14 mouse cellular contexts compared by ENCODE assay signal in genomic region chr1:167256724-167257302, GRCm38 (mm10). TPM values are rescaled to one million over a fixed set of nuclear protein-coding genes. Genes with fewer than 3 reads are reported as not detected.
DNase-seq lines count a peak whose midpoint lies in the region; ATAC-seq and TF ChIP-seq lines count a peak whose summit lies in the region.
"Had no signal": no experiment of that assay in that cellular context is flagged by ENCODE, and none has a peak within 500 bp of the region (broad histone marks: within the 10 kb centered on the region; RNA-seq: fewer than 3 reads in every experiment).

No protein-coding gene starts in this region.

- no peak overlapping the region for H3K4me3 ChIP-seq in gastrocnemius, adult 2 months
- H3K4me3 ChIP-seq in neural tube, embryonic 12.5 days: no peak overlapping the region
- H3K4me3 ChIP-seq: hindbrain, embryonic 15.5 days; limb, embryonic 13.5 days had no signal

- no peak overlapping the region for H3K4me2 ChIP-seq in neural tube, embryonic 12.5 days (replicated peaks)
- H3K4me2 ChIP-seq: heart, embryonic 11.5 days; hindbrain, embryonic 15.5 days; limb, embryonic 13.5 days; midbrain, embryonic 11.5 days had no signal

- H3K9me3 ChIP-seq in neural tube, embryonic 12.5 days: no peaks in the 10 kb centered on the region
- H3K9me3 ChIP-seq: hindbrain, embryonic 15.5 days; limb, embryonic 13.5 days had no signal

- H3K27me3 ChIP-seq in neural tube, embryonic 12.5 days (replicated peaks): no peaks in the 10 kb centered on the region
- H3K27me3 ChIP-seq: hindbrain, embryonic 15.5 days; limb, embryonic 13.5 days had no signal

- no peak overlapping the region for H3K9ac ChIP-seq in neural tube, embryonic 12.5 days
- H3K9ac ChIP-seq: hindbrain, embryonic 15.5 days; limb, embryonic 13.5 days had no signal

- peak; percentile 67 for DNase-seq in gastrocnemius, adult 2 months
- DNase-seq in gastrocnemius, postnatal 14 days: no peak
- DNase-seq in adipocyte (ENCODE audit: low spot score): peak; percentile 19
- peak; percentile 29 for DNase-seq in kidney, postnatal 10 days
- DNase-seq in spleen, postnatal 10 days (ENCODE audit: low spot score in 2 of 2): no peak
- no peak for DNase-seq in layer of hippocampus, adult 9-11 months
- DNase-seq: cerebellum, adult 11-12 months; layer of hippocampus, postnatal 36 days had no signal

- no peaks in the 10 kb centered on the region for H3K36me3 ChIP-seq in neural tube, embryonic 12.5 days
- H3K36me3 ChIP-seq: hindbrain, embryonic 15.5 days; limb, embryonic 13.5 days had no signal

- intact Hi-C loops in gastrocnemius, adult 2 months (cut with DNase I): no loop called here
- intact Hi-C loops in gastrocnemius, postnatal 14 days (cut with DNase I; ENCODE audit: low total_unique reads): no loop called here

- 0 out of 2 replicates have a peak, but pooled peaks have one; percentile 42 for ATAC-seq in neural tube, embryonic 12.5 days (ENCODE audit: low FRiP score, low read depth)
- ATAC-seq in frontal cortex, adult (ENCODE audit: low TSS enrichment): no peak

- 39% methylated on average over 15 of the region's 15 CpGs for WGBS in neural tube, embryonic 12.5 days

- no peak overlapping the region for H3K27ac ChIP-seq in gastrocnemius, adult 2 months
- no peak overlapping the region for H3K27ac ChIP-seq in neural tube, embryonic 12.5 days
- H3K27ac ChIP-seq: hindbrain, embryonic 15.5 days; limb, embryonic 13.5 days had no signal

- no peak for TF ChIP-seq CTCF in gastrocnemius, adult 2 months (IDR thresholded peaks at IDR 0.05)

- H3K4me1 ChIP-seq in neural tube, embryonic 12.5 days: peaks cover 18% of the 10 kb centered on the region; the same call in 1 of the 2 replicates

RNA-seq across cellular contexts. Expression of gene Uck2, which starts 28.3 kb away (rescaled TPM):
- 10 to 100 TPM; 14.1 to 22.4 TPM for total RNA-seq in gastrocnemius, adult 2 months (2021)
- 10 to 100 TPM; 18.4 to 29.1 TPM for total RNA-seq in gastrocnemius, postnatal 14 days (2021)
- polyA plus RNA-seq in neural tube, embryonic 12.5 days (2016; fragmentation: Nextera tagmentation; extraction: Ambion mirVana): 93.7 and 98.4 TPM in 2 replicates

RNA-seq across cellular contexts. Expression of gene Tmco1, which starts 51.4 kb away (rescaled TPM):
- 10 to 100 TPM; 33.2 to 40.4 TPM for total RNA-seq in gastrocnemius, adult 2 months (2021)
- 10 to 100 TPM; 36.8 to 39.3 TPM for total RNA-seq in gastrocnemius, postnatal 14 days (2021)
- 70.5 and 83.8 TPM in 2 replicates for polyA plus RNA-seq in neural tube, embryonic 12.5 days (2016; fragmentation: Nextera tagmentation; extraction: Ambion mirVana)

Comparison
In these comparisons a context has a peak if more than half of its experiments do, and no peak if none do; other contexts are left out.
1. DNase-seq: peak in gastrocnemius, adult 2 months (single experiment), adipocyte (single experiment) and kidney, postnatal 10 days (single experiment); none in gastrocnemius, postnatal 14 days (single experiment), spleen, postnatal 10 days (0 of 2) and layer of hippocampus, adult 9-11 months (single experiment).